Mouse (Mus musculus): ENCODE results near the gene Neil1. TPM values are rescaled to one million over a fixed set of nuclear protein-coding genes. Genes with fewer than 3 reads are reported as not detected.

Neil1 gene
- 10.2 and 10.4 TPM in 2 replicates for polyA plus RNA-seq (2012; rRNA removed)

DNA sequence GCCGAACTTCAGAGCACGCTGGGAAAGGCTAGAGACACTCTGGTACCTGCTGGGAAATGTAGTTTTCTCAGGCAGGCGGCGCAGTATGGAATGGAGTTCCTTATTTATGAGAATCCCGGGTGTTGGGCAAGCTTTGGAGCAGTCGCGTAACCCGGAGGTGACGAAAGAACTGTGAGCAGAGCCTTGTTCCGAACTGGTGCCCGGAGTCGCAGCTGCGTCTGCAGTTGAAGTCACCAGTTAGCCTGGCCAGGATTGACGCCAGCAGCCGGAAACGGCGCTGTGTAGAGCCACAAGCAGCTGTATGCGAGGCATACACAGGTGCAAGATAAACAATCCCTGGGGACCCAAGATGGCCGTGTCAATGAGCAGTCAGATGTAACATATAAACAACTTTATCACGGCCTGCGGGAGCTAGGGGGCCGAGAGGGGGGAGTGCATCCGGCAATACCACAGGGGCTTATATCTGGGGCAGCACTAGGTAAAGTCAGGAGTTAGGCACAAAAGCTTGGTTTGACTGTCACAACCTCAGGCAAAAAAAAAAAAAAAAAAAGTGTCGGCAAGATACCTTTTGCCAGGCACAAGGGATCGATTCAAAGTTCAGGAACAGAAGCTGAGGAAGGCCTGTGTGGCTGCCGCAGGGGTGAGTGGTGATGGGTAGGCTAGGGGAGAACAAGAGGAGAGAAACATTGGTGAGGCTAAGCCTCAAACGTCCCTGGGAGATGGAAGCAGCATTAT lies at the start of gene Neil1:
Neil1 (minus strand) TSS at position 162 of the 735 bp plus-strand sequence.
- WGBS, result 2% methylated on average over 27 of the region's 27 CpGs

GRCm38 (mm10) chr9:57197414-57197813 lies 49.3 kb upstream of the Neil1 start:
- 58% methylated on average over 8 of the region's 8 CpGs for WGBS
- no peak for TF ChIP-seq POLR2A (IDR thresholded peaks at IDR 0.05; ENCODE audit: borderline replicate concordance, extremely low read depth, low read depth, low read length)
- no peak for TF ChIP-seq CTCF (IDR thresholded peaks at IDR 0.05; ENCODE audit: insufficient read depth, low read length)
- H3K4me3 ChIP-seq (replicated peaks; ENCODE audit: extremely low read depth, low read depth, low read length), result no peak overlapping the region
- H3K4me1 ChIP-seq (ENCODE audit: control insufficient read depth, insufficient read depth, low read length), result no peaks in the 10 kb centered on the region
- DNase-seq, result no peak

More for the DNA sequence above, at the start of gene Neil1:
- Histone ChIP-seq H3K4me3 (replicated peaks; ENCODE audit: extremely low read depth, low read depth, low read length) (peak within 1 kb of the TSS; percentile 70), H3K4me1 (ENCODE audit: control insufficient read depth, insufficient read depth, low read length) (peaks cover 9% of the 10 kb centered on the region; the same call in 1 of the 2 replicates)
- DNase-seq, result peak; percentile 88
- TF ChIP-seq POLR2A (IDR thresholded peaks at IDR 0.05; ENCODE audit: borderline replicate concordance, extremely low read depth, low read depth, low read length) (peak; percentile 90; the same call in 1 of the 2 replicates), CTCF (IDR thresholded peaks at IDR 0.05; ENCODE audit: insufficient read depth, low read length) (no peak)

GRCm38 (mm10) chr9:57196708-57197107 lies 48.6 kb upstream of the Neil1 start:
- DNase-seq, result no peak
- 19% methylated on average over 3 of the region's 3 CpGs for WGBS
- Histone ChIP-seq H3K4me1 (ENCODE audit: control insufficient read depth, insufficient read depth, low read length) (no peaks in the 10 kb centered on the region), H3K4me3 (replicated peaks; ENCODE audit: extremely low read depth, low read depth, low read length) (no peak overlapping the region)
- TF ChIP-seq POLR2A (IDR thresholded peaks at IDR 0.05; ENCODE audit: borderline replicate concordance, extremely low read depth, low read depth, low read length) (no peak), CTCF (IDR thresholded peaks at IDR 0.05; ENCODE audit: insufficient read depth, low read length) (no peak)

GRCm38 (mm10) chr9:57168411-57168810 lies 20.3 kb upstream of the Neil1 start:
- no peak for TF ChIP-seq CTCF (IDR thresholded peaks at IDR 0.05; ENCODE audit: insufficient read depth, low read length)
- no peak for TF ChIP-seq POLR2A (IDR thresholded peaks at IDR 0.05; ENCODE audit: borderline replicate concordance, extremely low read depth, low read depth, low read length)
- no peak overlapping the region for H3K4me3 ChIP-seq (replicated peaks; ENCODE audit: extremely low read depth, low read depth, low read length)
- WGBS, result 70% methylated on average over 5 of the region's 5 CpGs

GRCm38 (mm10) chr9:57166173-57166572 lies 18.1 kb upstream of the Neil1 start:
- 86% methylated on average over 2 of the region's 2 CpGs for WGBS
- H3K4me3 ChIP-seq (replicated peaks; ENCODE audit: extremely low read depth, low read depth, low read length), result no peak overlapping the region
- DNase-seq, result no peak
- TF ChIP-seq CTCF (IDR thresholded peaks at IDR 0.05; ENCODE audit: insufficient read depth, low read length) (no peak), POLR2A (IDR thresholded peaks at IDR 0.05; ENCODE audit: borderline replicate concordance, extremely low read depth, low read depth, low read length) (no peak)
- no peaks in the 10 kb centered on the region for H3K4me1 ChIP-seq (ENCODE audit: control insufficient read depth, insufficient read depth, low read length)

More at GRCm38 (mm10) chr9:57168411-57168810, 20.3 kb upstream of the Neil1 start:
- no peaks in the 10 kb centered on the region for H3K4me1 ChIP-seq (ENCODE audit: control insufficient read depth, insufficient read depth, low read length)
- DNase-seq, result no peak

DNA sequence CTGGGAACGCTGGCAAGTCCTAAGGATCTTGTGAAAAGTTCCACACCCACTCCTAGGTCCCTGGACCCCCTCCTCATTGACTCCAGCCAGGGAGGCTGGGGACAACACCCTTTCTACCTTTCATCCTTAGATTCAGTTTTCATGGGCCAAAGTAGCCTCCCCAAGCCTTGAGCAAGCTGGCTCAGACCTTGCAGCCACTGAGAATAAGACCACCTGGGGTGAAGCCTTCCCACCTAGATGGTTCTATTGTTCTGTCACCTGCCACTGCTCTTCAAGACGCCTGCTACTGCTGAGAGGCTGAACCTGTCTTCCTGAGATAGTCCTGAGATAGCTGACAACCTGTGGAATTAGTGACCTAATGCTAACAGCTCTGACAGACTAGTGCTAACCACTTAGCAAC lies 15.0 kb upstream of the Neil1 start:
- Histone ChIP-seq H3K4me1 (ENCODE audit: control insufficient read depth, insufficient read depth, low read length) (no peaks in the 10 kb centered on the region), H3K4me3 (replicated peaks; ENCODE audit: extremely low read depth, low read depth, low read length) (no peak overlapping the region)
- TF ChIP-seq CTCF (IDR thresholded peaks at IDR 0.05; ENCODE audit: insufficient read depth, low read length) (no peak), POLR2A (IDR thresholded peaks at IDR 0.05; ENCODE audit: borderline replicate concordance, extremely low read depth, low read depth, low read length) (no peak)
- WGBS, result 36% methylated on average over 2 of the region's 2 CpGs
- DNase-seq, result no peak

DNA sequence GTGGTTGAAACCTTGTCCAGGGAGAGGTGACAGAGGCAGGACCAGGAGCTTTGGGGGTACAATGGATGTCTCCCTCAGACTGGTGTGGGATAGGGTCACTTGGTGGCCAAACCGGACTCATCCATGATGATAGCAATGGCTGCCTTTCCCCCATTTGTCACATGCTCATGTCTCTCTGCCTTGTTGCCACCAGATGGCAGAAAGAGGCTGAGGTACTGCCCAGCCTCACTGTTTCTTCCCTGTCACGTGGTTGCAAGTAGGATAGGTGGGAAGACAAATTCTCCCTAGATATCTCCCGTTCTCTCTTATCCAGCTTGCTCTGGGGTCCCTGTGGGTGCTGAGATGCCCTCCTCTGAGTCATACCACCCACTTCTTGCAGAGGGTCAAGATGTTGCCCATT lies 14.4 kb upstream of the Neil1 start:
- 5% methylated on average over 3 of the region's 3 CpGs for WGBS
- no peak for DNase-seq
- TF ChIP-seq POLR2A (IDR thresholded peaks at IDR 0.05; ENCODE audit: borderline replicate concordance, extremely low read depth, low read depth, low read length), result no peak
- peak; percentile 40; the same call in 1 of the 2 replicates for TF ChIP-seq CTCF (IDR thresholded peaks at IDR 0.05; ENCODE audit: insufficient read depth, low read length)
- Histone ChIP-seq H3K4me1 (ENCODE audit: control insufficient read depth, insufficient read depth, low read length) (peaks cover 3% of the 10 kb centered on the region), H3K4me3 (replicated peaks; ENCODE audit: extremely low read depth, low read depth, low read length) (no peak overlapping the region)

DNA sequence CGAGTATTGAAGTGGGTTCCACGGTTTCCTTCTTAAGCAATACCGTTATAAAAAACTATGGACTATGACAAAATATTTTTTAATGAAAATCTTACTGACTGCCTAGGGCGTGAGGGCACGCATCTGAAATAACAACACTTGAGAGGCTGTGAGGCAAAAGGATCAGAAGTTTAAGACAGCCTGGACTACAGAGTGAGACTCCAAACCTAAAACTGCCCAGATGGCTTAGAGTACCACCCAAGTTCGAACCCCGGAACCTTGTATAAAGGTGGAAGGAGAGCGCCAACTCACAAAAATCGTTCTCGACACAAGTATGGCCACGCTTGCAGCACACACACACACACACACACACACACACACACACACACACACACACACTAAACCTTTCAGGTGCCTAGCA lies 10.4 kb upstream of the Neil1 start:
- no peak for DNase-seq
- peak overlapping the region; percentile 95 for H3K4me3 ChIP-seq (replicated peaks; ENCODE audit: extremely low read depth, low read depth, low read length)
- no peak for TF ChIP-seq CTCF (IDR thresholded peaks at IDR 0.05; ENCODE audit: insufficient read depth, low read length)
- no peak for TF ChIP-seq POLR2A (IDR thresholded peaks at IDR 0.05; ENCODE audit: borderline replicate concordance, extremely low read depth, low read depth, low read length)
- peaks cover 4% of the 10 kb centered on the region for H3K4me1 ChIP-seq (ENCODE audit: control insufficient read depth, insufficient read depth, low read length)
- 30% methylated on average over 11 of the region's 11 CpGs for WGBS

- TF ChIP-seq POLR2A (IDR thresholded peaks at IDR 0.05; ENCODE audit: borderline replicate concordance, extremely low read depth, low read depth, low read length) (peak; percentile 30; the same call in 1 of the 2 replicates), CTCF (IDR thresholded peaks at IDR 0.05; ENCODE audit: insufficient read depth, low read length) (no peak)
- under 1% methylated on average over 24 of the region's 24 CpGs for WGBS
- peak; percentile 81 for DNase-seq
- Histone ChIP-seq H3K4me1 (ENCODE audit: control insufficient read depth, insufficient read depth, low read length) (peaks cover 4% of the 10 kb centered on the region), H3K4me3 (replicated peaks; ENCODE audit: extremely low read depth, low read depth, low read length) (peak within 1 kb of the TSS; percentile 95)
Observed at GRCm38 (mm10) chr9:57158013-57158470, 9.9 kb upstream of the Neil1 start, which contains the start of gene Commd4. Gene Commd4 (minus strand): TSS chr9:57158331.

GRCm38 (mm10) chr9:57157499-57157898 lies 9.4 kb upstream of the Neil1 start:
- no peak for DNase-seq
- Histone ChIP-seq H3K4me1 (ENCODE audit: control insufficient read depth, insufficient read depth, low read length) (peaks cover 4% of the 10 kb centered on the region), H3K4me3 (replicated peaks; ENCODE audit: extremely low read depth, low read depth, low read length) (peak overlapping the region; percentile 95)
- 25% methylated on average over 13 of the region's 13 CpGs for WGBS
- TF ChIP-seq CTCF (IDR thresholded peaks at IDR 0.05; ENCODE audit: insufficient read depth, low read length) (no peak), POLR2A (IDR thresholded peaks at IDR 0.05; ENCODE audit: borderline replicate concordance, extremely low read depth, low read depth, low read length) (no peak)

Measured in lung, adult 2 months (tissue).